Mouse (Mus musculus): ENCODE data around the gene Lrp2. TPM values are rescaled to one million over a fixed set of nuclear protein-coding genes. Genes with fewer than 3 reads are reported as not detected.

Gene Lrp2
- polyA plus RNA-seq, 1 experiment from 2014 or later, result 1.1 TPM

GRCm38 (mm10) chr2:69428116-69428515 is 157.7 kb downstream of the Lrp2 start:
- Histone ChIP-seq H3K36me3 (ENCODE audit: insufficient read depth, low read length) (no peaks in the 10 kb centered on the region), H3K27me3 (replicated peaks; ENCODE audit: insufficient read depth, low read length) (no peaks in the 10 kb centered on the region), H3K4me3 (ENCODE audit: low read depth, low read length) (no peak overlapping the region), H3K27ac (ENCODE audit: low read length) (no peak overlapping the region), H3K9ac (replicated peaks; ENCODE audit: low read depth) (no peak overlapping the region), H3K4me1 (ENCODE audit: insufficient read depth, low read depth, low read length) (no peaks in the 10 kb centered on the region), H3K4me2 (replicated peaks; ENCODE audit: low read depth, low read length) (no peak overlapping the region), H3K9me3 (ENCODE audit: low read length) (no peaks in the 10 kb centered on the region)
- 34% methylated on average over 3 of the region's 3 CpGs for WGBS
- no peak for TF ChIP-seq EP300 (IDR thresholded peaks at IDR 0.05)
- TF ChIP-seq CTCF (IDR thresholded peaks at IDR 0.05), result peak; percentile 86
- peak; percentile 72 for DNase-seq (ENCODE audit: low spot score)
- no peak; the same call in 1 of the 2 replicates for ATAC-seq

- no peak overlapping the region for H3K4me3 ChIP-seq (ENCODE audit: low read depth, low read length)
- H3K4me2 ChIP-seq (replicated peaks; ENCODE audit: low read depth, low read length), result no peak overlapping the region
- DNase-seq (ENCODE audit: low spot score) (no peak), ATAC-seq (no peak)
- 80% methylated on average over 10 of the region's 10 CpGs for WGBS
- no peaks in the 10 kb centered on the region for H3K9me3 ChIP-seq (ENCODE audit: low read length)
- TF ChIP-seq CTCF (IDR thresholded peaks at IDR 0.05) (no peak), EP300 (IDR thresholded peaks at IDR 0.05) (no peak)
- no peaks in the 10 kb centered on the region for H3K36me3 ChIP-seq (ENCODE audit: insufficient read depth, low read length)
- no peak overlapping the region for H3K27ac ChIP-seq (ENCODE audit: low read length)
- H3K4me1 ChIP-seq (ENCODE audit: insufficient read depth, low read depth, low read length), result no peaks in the 10 kb centered on the region
- no peak overlapping the region for H3K9ac ChIP-seq (replicated peaks; ENCODE audit: low read depth)
- no peaks in the 10 kb centered on the region for H3K27me3 ChIP-seq (replicated peaks; ENCODE audit: insufficient read depth, low read length)
Measured at GRCm38 (mm10) chr2:69427141-69427540, 158.7 kb downstream of the Lrp2 start.

GRCm38 (mm10) chr2:69426081-69426480 is 159.8 kb downstream of the Lrp2 start:
- Histone ChIP-seq H3K27me3 (replicated peaks; ENCODE audit: insufficient read depth, low read length) (no peaks in the 10 kb centered on the region), H3K36me3 (ENCODE audit: insufficient read depth, low read length) (no peaks in the 10 kb centered on the region), H3K4me3 (ENCODE audit: low read depth, low read length) (no peak overlapping the region), H3K9me3 (ENCODE audit: low read length) (no peaks in the 10 kb centered on the region), H3K27ac (ENCODE audit: low read length) (no peak overlapping the region), H3K4me2 (replicated peaks; ENCODE audit: low read depth, low read length) (no peak overlapping the region), H3K4me1 (ENCODE audit: insufficient read depth, low read depth, low read length) (no peaks in the 10 kb centered on the region), H3K9ac (replicated peaks; ENCODE audit: low read depth) (no peak overlapping the region)
- ATAC-seq (no peak), DNase-seq (ENCODE audit: low spot score) (no peak)
- TF ChIP-seq CTCF (IDR thresholded peaks at IDR 0.05) (no peak), EP300 (IDR thresholded peaks at IDR 0.05) (no peak)
- 83% methylated on average over 1 of the region's 1 CpGs for WGBS

GRCm38 (mm10) chr2:69424829-69425228 is 161.0 kb downstream of the Lrp2 start:
- TF ChIP-seq EP300 (IDR thresholded peaks at IDR 0.05) (no peak), CTCF (IDR thresholded peaks at IDR 0.05) (no peak)
- 43% methylated on average over 5 of the region's 5 CpGs for WGBS

GRCm38 (mm10) chr2:69418294-69418881 is 167.5 kb downstream of the Lrp2 start:
- ATAC-seq, result no peak
- TF ChIP-seq CTCF (IDR thresholded peaks at IDR 0.05) (no peak), EP300 (IDR thresholded peaks at IDR 0.05) (no peak)
- Histone ChIP-seq H3K4me1 (ENCODE audit: insufficient read depth, low read depth, low read length) (no peaks in the 10 kb centered on the region), H3K9ac (replicated peaks; ENCODE audit: low read depth) (no peak overlapping the region), H3K36me3 (ENCODE audit: insufficient read depth, low read length) (no peaks in the 10 kb centered on the region), H3K27me3 (replicated peaks; ENCODE audit: insufficient read depth, low read length) (no peaks in the 10 kb centered on the region), H3K27ac (ENCODE audit: low read length) (no peak overlapping the region), H3K9me3 (ENCODE audit: low read length) (no peaks in the 10 kb centered on the region), H3K4me2 (replicated peaks; ENCODE audit: low read depth, low read length) (no peak overlapping the region), H3K4me3 (ENCODE audit: low read depth, low read length) (no peak overlapping the region)
- WGBS, result 25% methylated on average over 11 of the region's 11 CpGs
- DNase-seq (ENCODE audit: low spot score), result no peak

More at GRCm38 (mm10) chr2:69424829-69425228, 161.0 kb downstream of the Lrp2 start:
- Histone ChIP-seq H3K4me2 (replicated peaks; ENCODE audit: low read depth, low read length) (no peak overlapping the region), H3K36me3 (ENCODE audit: insufficient read depth, low read length) (no peaks in the 10 kb centered on the region), H3K4me1 (ENCODE audit: insufficient read depth, low read depth, low read length) (no peaks in the 10 kb centered on the region), H3K9ac (replicated peaks; ENCODE audit: low read depth) (no peak overlapping the region), H3K27me3 (replicated peaks; ENCODE audit: insufficient read depth, low read length) (no peaks in the 10 kb centered on the region), H3K4me3 (ENCODE audit: low read depth, low read length) (no peak overlapping the region), H3K27ac (ENCODE audit: low read length) (no peak overlapping the region), H3K9me3 (ENCODE audit: low read length) (no peaks in the 10 kb centered on the region)
- ATAC-seq (no peak), DNase-seq (ENCODE audit: low spot score) (no peak)

- no peak overlapping the region for H3K27ac ChIP-seq (ENCODE audit: low read length)
Measured at GRCm38 (mm10) chr2:69415070-69415469, 170.8 kb downstream of the Lrp2 start.

More at GRCm38 (mm10) chr2:69415070-69415469, 170.8 kb downstream of the Lrp2 start:
- H3K9ac ChIP-seq (replicated peaks; ENCODE audit: low read depth), result no peak overlapping the region
- no peaks in the 10 kb centered on the region for H3K36me3 ChIP-seq (ENCODE audit: insufficient read depth, low read length)
- 77% methylated on average over 6 of the region's 6 CpGs for WGBS
- no peaks in the 10 kb centered on the region for H3K9me3 ChIP-seq (ENCODE audit: low read length)
- ATAC-seq, result no peak
- H3K4me3 ChIP-seq (ENCODE audit: low read depth, low read length), result no peak overlapping the region
- no peak overlapping the region for H3K4me2 ChIP-seq (replicated peaks; ENCODE audit: low read depth, low read length)
- no peaks in the 10 kb centered on the region for H3K27me3 ChIP-seq (replicated peaks; ENCODE audit: insufficient read depth, low read length)
- H3K4me1 ChIP-seq (ENCODE audit: insufficient read depth, low read depth, low read length), result no peaks in the 10 kb centered on the region
- TF ChIP-seq EP300 (IDR thresholded peaks at IDR 0.05) (no peak), CTCF (IDR thresholded peaks at IDR 0.05) (no peak)
- DNase-seq (ENCODE audit: low spot score), result no peak
